Mouse (Mus musculus): ENCODE results near the gene B4galt2.

The B4galt2 gene

GRCm38 (mm10) chr4:117870437-117870836 is 12.8 kb downstream of the B4galt2 start:
- DNase-seq (ENCODE audit: low read depth, low spot score), result no peak

GRCm38 (mm10) chr4:117869317-117869716 is 14.0 kb downstream of the B4galt2 start:
- DNase-seq (ENCODE audit: low read depth, low spot score), result no peak

GRCm38 (mm10) chr4:117867823-117868222 is 15.5 kb downstream of the B4galt2 start:
- DNase-seq (ENCODE audit: low read depth, low spot score), result no peak

- DNase-seq (ENCODE audit: low read depth, low spot score), result no peak
Observed at GRCm38 (mm10) chr4:117867000-117867399, 16.3 kb downstream of the B4galt2 start.

GRCm38 (mm10) chr4:117866083-117866482 is 17.2 kb downstream of the B4galt2 start:
- no peak for DNase-seq (ENCODE audit: low read depth, low spot score)

- DNase-seq (ENCODE audit: low read depth, low spot score), result no peak
Observed at GRCm38 (mm10) chr4:117862823-117863222, 20.5 kb downstream of the B4galt2 start.

- no peak for DNase-seq (ENCODE audit: low read depth, low spot score)
Observed at GRCm38 (mm10) chr4:117860570-117860969, 22.7 kb downstream of the B4galt2 start.

DNA sequence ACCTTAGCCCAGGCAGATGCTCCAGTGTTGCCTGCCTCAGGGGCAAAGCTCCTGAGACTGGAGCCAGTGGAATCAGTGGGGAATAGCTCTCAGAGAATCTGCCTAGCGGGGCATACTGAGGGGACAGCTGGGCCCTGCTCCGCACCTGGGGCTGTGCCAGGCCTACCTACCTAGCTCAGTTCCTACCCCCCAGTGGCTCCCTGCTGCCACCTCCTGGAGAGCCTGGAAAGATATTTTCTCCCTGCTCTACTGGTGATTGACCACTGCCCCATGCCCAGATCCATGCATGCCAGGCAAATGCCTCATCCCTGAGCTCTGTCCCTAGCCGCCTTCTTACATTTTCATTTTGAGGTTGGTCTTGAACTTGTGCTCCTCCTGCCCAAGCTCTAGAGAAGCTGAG is 24.5 kb downstream of the B4galt2 start:
- DNase-seq (ENCODE audit: low read depth, low spot score), result no peak

GRCm38 (mm10) chr4:117855146-117855545 is 28.1 kb downstream of the B4galt2 start:
- no peak for DNase-seq (ENCODE audit: low read depth, low spot score)

GRCm38 (mm10) chr4:117852152-117852868 is 31.0 kb downstream of the B4galt2 start:
- DNase-seq (ENCODE audit: low read depth, low spot score), result no peak

- DNase-seq (ENCODE audit: low read depth, low spot score), result no peak
Observed at GRCm38 (mm10) chr4:117850871-117851270, 32.4 kb downstream of the B4galt2 start.

- DNase-seq (ENCODE audit: low read depth, low spot score), result no peak
Observed at GRCm38 (mm10) chr4:117850176-117850575, 33.1 kb downstream of the B4galt2 start.

- DNase-seq (ENCODE audit: low read depth, low spot score), result no peak
Observed at GRCm38 (mm10) chr4:117849506-117849905, 33.8 kb downstream of the B4galt2 start.

- DNase-seq (ENCODE audit: low read depth, low spot score), result no peak
Observed at GRCm38 (mm10) chr4:117849063-117849462, 34.2 kb downstream of the B4galt2 start.

DNA sequence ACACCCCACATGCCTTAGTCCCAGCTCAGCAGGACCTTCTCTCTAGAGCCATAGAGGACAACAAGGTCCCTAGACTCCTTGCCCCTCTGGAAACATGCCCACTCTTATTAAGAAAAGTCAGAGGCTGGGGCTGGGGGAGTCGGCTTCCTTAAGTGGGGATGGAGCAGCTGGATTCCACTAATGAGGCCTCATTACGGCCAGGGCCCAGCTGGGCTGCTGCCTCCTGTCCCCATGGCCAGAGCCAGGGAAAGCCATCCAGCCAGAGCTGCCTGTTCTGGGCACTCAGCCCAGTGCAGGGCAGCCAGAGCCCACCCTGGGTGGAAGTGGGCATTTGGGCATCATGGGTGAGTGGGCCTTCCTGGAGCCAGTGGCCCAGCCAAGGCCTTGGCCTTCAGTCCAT is 36.3 kb downstream of the B4galt2 start:
- DNase-seq (ENCODE audit: low read depth, low spot score), result no peak

- DNase-seq (ENCODE audit: low read depth, low spot score), result no peak
Observed at GRCm38 (mm10) chr4:117846261-117846660, 37.0 kb downstream of the B4galt2 start.

GRCm38 (mm10) chr4:117845316-117845715 is 38.0 kb downstream of the B4galt2 start:
- DNase-seq (ENCODE audit: low read depth, low spot score), result no peak

DNA sequence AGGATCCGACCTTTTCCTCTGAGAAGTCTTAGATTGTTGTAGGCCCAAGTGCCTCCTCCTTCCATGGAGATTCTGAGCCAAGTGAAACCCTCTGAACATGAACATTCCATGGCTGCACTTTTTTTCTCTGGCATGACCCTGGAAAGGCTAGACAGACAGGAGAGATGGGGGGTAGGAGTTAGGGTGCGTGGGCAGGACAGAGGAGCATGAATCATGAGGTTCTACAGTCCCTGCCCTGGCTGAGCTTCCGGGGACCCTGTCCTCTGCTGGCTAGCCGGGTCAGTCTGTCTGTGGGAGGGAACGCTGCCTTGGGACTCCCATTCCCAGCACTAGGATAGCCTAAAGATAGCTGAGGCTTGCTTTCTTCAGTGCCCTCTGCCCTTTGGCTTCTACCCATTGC is 38.8 kb downstream of the B4galt2 start:
- no peak for DNase-seq (ENCODE audit: low read depth, low spot score)

GRCm38 (mm10) chr4:117843101-117843500 is 40.2 kb downstream of the B4galt2 start:
- DNase-seq (ENCODE audit: low read depth, low spot score), result no peak

GRCm38 (mm10) chr4:117841566-117841965 is 41.7 kb downstream of the B4galt2 start:
- no peak for DNase-seq (ENCODE audit: low read depth, low spot score)

DNA sequence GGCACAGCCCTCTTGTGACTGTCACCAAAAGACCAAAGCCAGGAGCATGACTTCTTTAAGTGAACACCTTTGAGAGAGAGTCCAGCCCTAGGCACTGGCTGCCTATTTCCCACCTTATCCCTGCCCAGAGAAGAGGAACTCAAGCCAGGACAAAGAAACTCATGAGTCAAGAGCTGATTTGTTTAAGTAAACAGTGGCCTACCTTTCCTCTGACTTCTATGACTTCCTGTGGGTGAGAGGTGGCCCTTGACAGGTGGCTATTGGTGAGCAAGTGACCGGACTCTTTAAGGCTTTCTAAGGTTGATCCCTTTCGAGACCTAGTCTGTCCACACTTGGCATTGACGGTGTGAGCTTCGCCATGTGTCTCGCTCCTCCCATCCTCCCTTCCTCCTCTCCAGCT is 42.5 kb downstream of the B4galt2 start:
- no peak for DNase-seq (ENCODE audit: low read depth, low spot score)

- DNase-seq (ENCODE audit: low read depth, low spot score), result no peak
Observed at GRCm38 (mm10) chr4:117839366-117839765, 43.9 kb downstream of the B4galt2 start.

GRCm38 (mm10) chr4:117837271-117837670 is 46.0 kb downstream of the B4galt2 start:
- no peak for DNase-seq (ENCODE audit: low read depth, low spot score)
